Mouse (Mus musculus) heart, embryonic 11.5 days (tissue): ENCODE measurements at regions not wholly inside any gene's neighbourhood (a gene's known extent, or its start where the extent isn't known, plus 50 kb on each side); places are given as distances from the start of the nearest gene placed in this dataset.

Source experiments
- ATAC-seq: fragments of 200-750 bp; cut with Nextera tagmentation; replicated peaks from 2 replicates; pipeline ENCODE4 v1.8.0; 2017; ENCODE audit warnings: moderate library complexity; ENCODE audit not compliant: insufficient number of reproducible peaks, low FRiP score, low TSS enrichment
- H3K27ac ChIP-seq: fragments of 300-500 bp; sonication (generic); 2 replicates; pipeline ENCODE4 v1.5.1; 2014; ENCODE audit warnings: mild to moderate bottlenecking, low read depth, low read length
- H3K27me3 ChIP-seq: fragments of 300-500 bp; sonication (generic); 2 replicates; pipeline ENCODE4 v1.6.1; 2014; ENCODE audit warnings: mild to moderate bottlenecking, low read length, mixed read lengths; ENCODE audit not compliant: control insufficient read depth, insufficient read depth
- H3K36me3 ChIP-seq: fragments of 300-500 bp; sonication (generic); 2 replicates; pipeline ENCODE4 v1.6.1; 2014; ENCODE audit warnings: mild to moderate bottlenecking, low read length, moderate library complexity, mixed read lengths; ENCODE audit not compliant: control insufficient read depth, insufficient read depth
- H3K4me1 ChIP-seq: fragments of 300-500 bp; sonication (generic); 2 replicates; pipeline ENCODE4 v1.6.1; 2014; ENCODE audit warnings: low read length; ENCODE audit not compliant: control insufficient read depth, insufficient read depth
- H3K4me2 ChIP-seq: fragments of 300-500 bp; sonication (generic); 2 replicates; pipeline ENCODE4 v1.6.1; 2014; ENCODE audit warnings: mild to moderate bottlenecking, moderate library complexity
- H3K4me3 ChIP-seq: fragments of 300-500 bp; sonication (generic); 2 replicates; pipeline ENCODE4 v1.5.1; 2014; ENCODE audit warnings: low read depth, low read length
- H3K9ac ChIP-seq: fragments of 300-500 bp; sonication (generic); 2 replicates; pipeline ENCODE4 v1.6.1; 2014; ENCODE audit warnings: mild to moderate bottlenecking, low read depth, low read length, moderate library complexity
- H3K9me3 ChIP-seq: fragments of 300-500 bp; sonication (generic); replicated peaks from 2 replicates; pipeline ENCODE4 v1.6.1; 2016; ENCODE audit warnings: low read length; ENCODE audit not compliant: control insufficient read depth
- WGBS: fragments of 180-500 bp; shearing (Covaris S2); extraction: QIAGEN DNeasy Blood & Tissue Kit; methylation state at CpG from one replicate; pipeline ENCODE4 v1.1.7; 2014; ENCODE audit not compliant: insufficient replicate concordance; 5-methylcytosine and 5-hydroxymethylcytosine counted together

- H3K9me3 ChIP-seq = no peaks in the 10 kb centered on the region
- no peaks in the 10 kb centered on the region for H3K27me3 ChIP-seq
- no peak overlapping the region for H3K27ac ChIP-seq
- ATAC-seq = no peak
- H3K4me3 ChIP-seq = no peak overlapping the region
- 77% methylated on average over 2 of the region's 2 CpGs for WGBS
- H3K4me1 ChIP-seq = 0 out of 2 replicates have a peak, but pooled peaks cover 4% of the 10 kb centered on the region
- no peak overlapping the region for H3K4me2 ChIP-seq
- H3K36me3 ChIP-seq = no peaks in the 10 kb centered on the region
- H3K9ac ChIP-seq = no peak overlapping the region
These were observed 338.0 kb downstream of the Ankrd50 start for GRCm38 (mm10) chr3:38146663-38147062.

- no peak overlapping the region for H3K27ac ChIP-seq
- no peaks in the 10 kb centered on the region for H3K36me3 ChIP-seq
- no peak for ATAC-seq
- WGBS = 80% methylated on average over 2 of the region's 2 CpGs
- no peak overlapping the region for H3K4me2 ChIP-seq
- no peak overlapping the region for H3K4me3 ChIP-seq
- no peaks in the 10 kb centered on the region for H3K9me3 ChIP-seq
- 0 out of 2 replicates have a peak, but pooled peaks cover 4% of the 10 kb centered on the region for H3K4me1 ChIP-seq
- H3K27me3 ChIP-seq = no peaks in the 10 kb centered on the region
- no peak overlapping the region for H3K9ac ChIP-seq
These were observed 339.2 kb downstream of the Ankrd50 start for GRCm38 (mm10) chr3:38145444-38145843.

GRCm38 (mm10) chr3:38144650-38145049 lies 340.0 kb downstream of the Ankrd50 start:
- Histone ChIP-seq H3K4me3 (no peak overlapping the region), H3K9ac (no peak overlapping the region), H3K9me3 (no peaks in the 10 kb centered on the region), H3K4me1 (0 out of 2 replicates have a peak, but pooled peaks cover 4% of the 10 kb centered on the region), H3K36me3 (no peaks in the 10 kb centered on the region), H3K4me2 (no peak overlapping the region), H3K27me3 (no peaks in the 10 kb centered on the region), H3K27ac (no peak overlapping the region)
- no peak for ATAC-seq

GRCm38 (mm10) chr3:38143147-38143883 lies 341.3 kb downstream of the Ankrd50 start:
- H3K27me3 ChIP-seq = no peaks in the 10 kb centered on the region
- no peak overlapping the region for H3K9ac ChIP-seq
- H3K36me3 ChIP-seq = no peaks in the 10 kb centered on the region
- H3K27ac ChIP-seq = no peak overlapping the region
- H3K9me3 ChIP-seq = no peaks in the 10 kb centered on the region
- WGBS = 65% methylated on average over 11 of the region's 11 CpGs
- 0 out of 2 replicates have a peak, but pooled peaks cover 4% of the 10 kb centered on the region for H3K4me1 ChIP-seq
- H3K4me3 ChIP-seq = no peak overlapping the region
- peak; percentile 49; the same call in 1 of the 2 replicates for ATAC-seq
- H3K4me2 ChIP-seq = no peak overlapping the region

GRCm38 (mm10) chr3:38139387-38139786 lies 345.3 kb downstream of the Ankrd50 start:
- 90% methylated on average over 4 of the region's 4 CpGs for WGBS

GRCm38 (mm10) chr3:38138014-38138413 lies 346.6 kb downstream of the Ankrd50 start:
- no peaks in the 10 kb centered on the region for H3K9me3 ChIP-seq
- no peaks in the 10 kb centered on the region for H3K27me3 ChIP-seq
- no peak overlapping the region for H3K9ac ChIP-seq
- H3K4me1 ChIP-seq = no peaks in the 10 kb centered on the region
- no peaks in the 10 kb centered on the region for H3K36me3 ChIP-seq
- no peak overlapping the region for H3K4me2 ChIP-seq
- no peak for ATAC-seq
- no peak overlapping the region for H3K27ac ChIP-seq
- H3K4me3 ChIP-seq = no peak overlapping the region
- 73% methylated on average over 5 of the region's 5 CpGs for WGBS

More at GRCm38 (mm10) chr3:38139387-38139786, 345.3 kb downstream of the Ankrd50 start:
- H3K36me3 ChIP-seq = no peaks in the 10 kb centered on the region
- ATAC-seq = no peak
- H3K9me3 ChIP-seq = no peaks in the 10 kb centered on the region
- no peak overlapping the region for H3K4me3 ChIP-seq
- H3K9ac ChIP-seq = no peak overlapping the region
- H3K27ac ChIP-seq = no peak overlapping the region
- no peak overlapping the region for H3K4me2 ChIP-seq
- no peaks in the 10 kb centered on the region for H3K27me3 ChIP-seq
- H3K4me1 ChIP-seq = 0 out of 2 replicates have a peak, but pooled peaks cover 4% of the 10 kb centered on the region

- WGBS = 84% methylated on average over 10 of the region's 10 CpGs
- no peak for ATAC-seq
- Histone ChIP-seq H3K4me1 (no peaks in the 10 kb centered on the region), H3K9ac (no peak overlapping the region), H3K4me3 (no peak overlapping the region), H3K9me3 (no peaks in the 10 kb centered on the region), H3K27ac (no peak overlapping the region), H3K27me3 (no peaks in the 10 kb centered on the region), H3K36me3 (no peaks in the 10 kb centered on the region), H3K4me2 (no peak overlapping the region)
These were observed 348.8 kb downstream of the Ankrd50 start for GRCm38 (mm10) chr3:38135808-38136214.

- H3K9me3 ChIP-seq = no peaks in the 10 kb centered on the region
- H3K36me3 ChIP-seq = no peaks in the 10 kb centered on the region
- no peak overlapping the region for H3K27ac ChIP-seq
- WGBS = 82% methylated on average over 4 of the region's 4 CpGs
- no peaks in the 10 kb centered on the region for H3K4me1 ChIP-seq
- H3K4me3 ChIP-seq = no peak overlapping the region
- H3K4me2 ChIP-seq = no peak overlapping the region
- no peaks in the 10 kb centered on the region for H3K27me3 ChIP-seq
- ATAC-seq = no peak
- H3K9ac ChIP-seq = no peak overlapping the region
These were observed 350.2 kb downstream of the Ankrd50 start for GRCm38 (mm10) chr3:38134425-38134824.

GRCm38 (mm10) chr3:38131887-38132220 lies 352.8 kb downstream of the Ankrd50 start:
- Histone ChIP-seq H3K9me3 (no peaks in the 10 kb centered on the region), H3K27me3 (no peaks in the 10 kb centered on the region), H3K36me3 (no peaks in the 10 kb centered on the region), H3K4me3 (no peak overlapping the region), H3K4me1 (no peaks in the 10 kb centered on the region), H3K4me2 (no peak overlapping the region), H3K27ac (no peak overlapping the region), H3K9ac (no peak overlapping the region)
- no peak for ATAC-seq
- WGBS = 88% methylated on average over 3 of the region's 3 CpGs
